Mouse (Mus musculus) olfactory bulb, adult 2 months (tissue): ENCODE data around the gene 6330409D20Rik. TPM values are rescaled to one million over a fixed set of nuclear protein-coding genes. Genes with fewer than 3 reads are reported as not detected.

Experiments
- H3K27ac ChIP-seq: fragments of 200-500 bp; 2 replicates; pipeline ENCODE4 v1.5.1; 2012; ENCODE audit warnings: low read depth, low read length; ENCODE audit not compliant: insufficient read depth
- H3K4me1 ChIP-seq: fragments of 200-500 bp; 2 replicates; pipeline ENCODE4 v1.6.1; 2012; ENCODE audit warnings: low read length; ENCODE audit not compliant: control insufficient read depth, insufficient read depth
- H3K4me3 ChIP-seq: fragments of 200-500 bp; 2 replicates; pipeline ENCODE4 v1.5.1; 2012; ENCODE audit warnings: mild to moderate bottlenecking, low read depth, low read length, moderate library complexity; ENCODE audit not compliant: insufficient read depth
- CTCF ChIP-seq: fragments of 200-500 bp; IDR thresholded peaks from 2 replicates; pipeline ENCODE4 v1.5.1; 2012; ENCODE audit warnings: low read depth, mild to moderate bottlenecking, low read length, moderate library complexity; ENCODE audit not compliant: insufficient read depth
- POLR2A ChIP-seq: fragments of 200-500 bp; IDR thresholded peaks from 2 replicates; pipeline ENCODE4 v1.6.1; 2012; ENCODE audit warnings: mild to moderate bottlenecking, low read depth, low read length, moderate library complexity; ENCODE audit not compliant: insufficient read depth
- WGBS: fragments of 180-500 bp; shearing (Covaris S2); methylation state at CpG from one replicate; pipeline ENCODE4 v1.1.7; 2018; 5-methylcytosine and 5-hydroxymethylcytosine counted together
- polyA plus RNA-seq: library from polyadenylated mRNA; stranded (reverse); fragments of >200 nt; gene quantifications from 2 replicates; pipeline ENCODE4 v1.2.4, GENCODE M21; 2012; ENCODE audit warnings: low replicate concordance; ENCODE audit not compliant: missing spikeins, insufficient read depth, insufficient read length

The 6330409D20Rik gene
- polyA plus RNA-seq, 1 experiment: not detected

GRCm38 (mm10) chr2:32732695-32733094 is 8.1 kb downstream of the 6330409D20Rik start:
- Histone ChIP-seq H3K4me3 (no peak overlapping the region), H3K4me1 (peaks cover 3% of the 10 kb centered on the region; the same call in 1 of the 2 replicates), H3K27ac (no peak overlapping the region)
- TF ChIP-seq CTCF (no peak), POLR2A (no peak)
- WGBS: 81% methylated on average over 6 of the region's 6 CpGs

- Histone ChIP-seq H3K27ac (no peak overlapping the region), H3K4me1 (peaks cover 6% of the 10 kb centered on the region; the same call in 1 of the 2 replicates), H3K4me3 (no peak overlapping the region)
- 86% methylated on average over 4 of the region's 4 CpGs for WGBS
- TF ChIP-seq CTCF (no peak), POLR2A (no peak)
Measured at GRCm38 (mm10) chr2:32731911-32732310, 8.9 kb downstream of the 6330409D20Rik start.

DNA sequence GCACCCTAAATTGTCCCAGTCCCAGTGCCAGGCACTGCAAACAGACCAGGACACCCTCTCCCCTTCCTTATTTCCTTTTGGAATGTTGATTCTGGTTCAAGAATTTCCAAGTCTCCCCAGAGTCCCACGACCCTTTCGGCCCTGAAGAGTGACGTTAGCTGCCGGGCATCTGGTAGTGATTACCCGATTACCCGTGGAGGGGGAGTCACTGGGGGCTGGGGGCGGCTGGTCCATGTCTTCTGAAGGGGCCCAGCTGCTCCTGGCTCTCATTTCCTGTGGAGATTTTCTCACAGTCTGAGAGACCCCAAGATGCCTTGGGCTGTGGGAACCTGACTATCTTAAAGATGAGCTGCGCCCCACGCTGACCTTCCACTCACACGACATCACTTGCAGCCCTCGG is 10.0 kb downstream of the 6330409D20Rik start:
- no peak for TF ChIP-seq CTCF
- no peak for TF ChIP-seq POLR2A
- Histone ChIP-seq H3K4me3 (no peak overlapping the region), H3K4me1 (peaks cover 3% of the 10 kb centered on the region; the same call in 1 of the 2 replicates), H3K27ac (no peak overlapping the region)
- 60% methylated on average over 11 of the region's 11 CpGs for WGBS

DNA sequence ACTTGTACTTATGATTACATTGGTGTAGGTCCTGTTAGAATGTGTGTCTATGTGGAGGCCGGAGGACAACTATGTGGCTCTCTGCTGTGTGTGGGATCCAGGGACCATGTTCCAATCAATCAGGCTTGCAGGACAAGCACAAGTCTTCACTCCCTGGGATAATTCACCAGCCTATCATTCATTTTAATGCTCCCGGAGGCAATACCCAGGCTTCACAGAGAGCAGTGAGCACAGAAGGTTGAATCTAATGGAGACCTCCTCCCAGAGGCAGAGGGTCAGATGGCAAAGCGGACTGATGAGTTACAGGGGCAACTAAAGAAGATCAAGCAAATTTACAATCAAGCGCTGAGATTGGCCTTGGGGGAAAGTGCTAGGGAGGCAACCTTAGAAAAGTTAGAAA is 11.3 kb downstream of the 6330409D20Rik start:
- H3K4me1 ChIP-seq: peaks cover 3% of the 10 kb centered on the region; the same call in 1 of the 2 replicates
- no peak overlapping the region for H3K4me3 ChIP-seq
- TF ChIP-seq CTCF (no peak), POLR2A (no peak)
- WGBS: 93% methylated on average over 4 of the region's 4 CpGs
- no peak overlapping the region for H3K27ac ChIP-seq

- 0 out of 2 replicates have a peak overlapping the region, but pooled peaks have one; percentile 9 for H3K4me3 ChIP-seq
- TF ChIP-seq POLR2A (no peak), CTCF (no peak)
- H3K27ac ChIP-seq: no peak overlapping the region
- 67% methylated on average over 7 of the region's 7 CpGs for WGBS
- H3K4me1 ChIP-seq: peaks cover 3% of the 10 kb centered on the region; the same call in 1 of the 2 replicates
Measured at GRCm38 (mm10) chr2:32728463-32728862, 12.4 kb downstream of the 6330409D20Rik start.

DNA sequence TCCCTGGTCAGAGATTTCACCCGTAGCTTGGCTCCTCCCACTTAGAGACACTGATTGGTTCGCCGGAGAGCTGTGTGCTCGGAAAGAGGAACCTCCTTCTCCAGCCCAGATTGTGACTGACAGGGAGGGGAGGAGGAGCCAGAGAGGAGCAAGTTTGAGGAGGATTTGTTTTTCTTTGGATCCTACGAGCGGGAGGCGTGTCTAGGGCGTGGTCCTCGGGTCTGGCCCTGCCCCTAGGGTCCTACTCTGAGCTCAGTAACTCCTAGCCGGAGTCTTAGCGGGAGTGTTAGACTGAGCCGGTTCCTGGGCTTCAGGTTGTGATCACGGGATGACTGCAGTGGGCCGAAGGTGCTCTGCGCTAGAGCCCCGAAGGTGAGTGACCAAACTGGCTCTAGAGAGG is 13.4 kb downstream of the 6330409D20Rik start:
- Histone ChIP-seq H3K4me3 (peak overlapping the region; percentile 27), H3K4me1 (peaks cover 3% of the 10 kb centered on the region; the same call in 1 of the 2 replicates), H3K27ac (no peak overlapping the region)
- no peak for TF ChIP-seq CTCF
- no peak for TF ChIP-seq POLR2A
- 4% methylated on average over 16 of the region's 16 CpGs for WGBS

- TF ChIP-seq POLR2A: no peak
- no peak for TF ChIP-seq CTCF
- peaks cover 11% of the 10 kb centered on the region; the same call in 1 of the 2 replicates for H3K4me1 ChIP-seq
- no peak overlapping the region for H3K27ac ChIP-seq
- no peak overlapping the region for H3K4me3 ChIP-seq
- 82% methylated on average over 16 of the region's 16 CpGs for whole genome bisulfite sequencing
Measured at GRCm38 (mm10) chr2:32724832-32725790, 15.7 kb downstream of the 6330409D20Rik start.

- no peak overlapping the region for H3K27ac ChIP-seq
- TF ChIP-seq CTCF (no peak), POLR2A (no peak)
- WGBS: 88% methylated on average over 4 of the region's 4 CpGs
- no peak overlapping the region for H3K4me3 ChIP-seq
- peaks cover 11% of the 10 kb centered on the region; the same call in 1 of the 2 replicates for H3K4me1 ChIP-seq
Measured at GRCm38 (mm10) chr2:32724149-32724548, 16.7 kb downstream of the 6330409D20Rik start.

GRCm38 (mm10) chr2:32722581-32722980 is 18.2 kb downstream of the 6330409D20Rik start:
- Histone ChIP-seq H3K27ac (no peak overlapping the region), H3K4me3 (no peak overlapping the region), H3K4me1 (peaks cover 13% of the 10 kb centered on the region; the same call in 1 of the 2 replicates)
- 78% methylated on average over 3 of the region's 3 CpGs for WGBS
- TF ChIP-seq CTCF (no peak), POLR2A (no peak)
